Mouse (Mus musculus) neural tube, embryonic 15.5 days (tissue): ENCODE measurements around the gene Neurl1b. TPM values are rescaled to one million over a fixed set of nuclear protein-coding genes. Genes with fewer than 3 reads are reported as not detected.

Experiments
- ATAC-seq: fragments of 200-750 bp; cut with Nextera tagmentation; 2 replicates; pipeline ENCODE4 v1.8.0; 2017; ENCODE audit warnings: mild to moderate bottlenecking, moderate TSS enrichment, moderate library complexity; ENCODE audit not compliant: low FRiP score
- H3K27ac ChIP-seq: fragments of 300-500 bp; sonication (generic); replicated peaks from 2 replicates; pipeline ENCODE4 v1.5.1; 2015; ENCODE audit warnings: mild to moderate bottlenecking, inconsistent platforms
- H3K27me3 ChIP-seq: fragments of 300-500 bp; sonication (generic); replicated peaks from 2 replicates; pipeline ENCODE4 v1.6.1; 2015; ENCODE audit warnings: inconsistent platforms
- H3K36me3 ChIP-seq: fragments of 300-500 bp; sonication (generic); 2 replicates; pipeline ENCODE4 v1.6.1; 2015; ENCODE audit warnings: inconsistent platforms
- H3K4me1 ChIP-seq: fragments of 300-500 bp; sonication (generic); 2 replicates; pipeline ENCODE4 v1.6.1; 2015; ENCODE audit warnings: inconsistent platforms
- H3K4me2 ChIP-seq: fragments of 300-500 bp; sonication (generic); 2 replicates; pipeline ENCODE4 v1.6.1; 2015; ENCODE audit warnings: inconsistent platforms, mild to moderate bottlenecking, moderate library complexity
- H3K4me3 ChIP-seq: fragments of 300-500 bp; sonication (generic); replicated peaks from 2 replicates; pipeline ENCODE4 v1.5.1; 2015; ENCODE audit warnings: mild to moderate bottlenecking, inconsistent platforms
- H3K9ac ChIP-seq: fragments of 300-500 bp; sonication (generic); replicated peaks from 2 replicates; pipeline ENCODE4 v1.6.1; 2015; ENCODE audit warnings: mild to moderate bottlenecking, inconsistent platforms
- H3K9me3 ChIP-seq: fragments of 300-500 bp; sonication (generic); replicated peaks from 2 replicates; pipeline ENCODE4 v1.6.1; 2016; ENCODE audit warnings: inconsistent platforms
- WGBS: fragments of 180-500 bp; shearing (Covaris S2); methylation state at CpG from one replicate; pipeline ENCODE4 v1.1.7; 2015; ENCODE audit warnings: mixed read lengths; 5-methylcytosine and 5-hydroxymethylcytosine counted together
- polyA plus RNA-seq: library from polyadenylated mRNA; unstranded; fragments of >200 nt; fragmentation: Nextera tagmentation; extraction: Ambion mirVana; gene quantifications from 2 replicates; pipeline ENCODE4 v1.2.1, GENCODE M21; 2015

Neurl1b gene
- polyA plus RNA-seq, 1 experiment from 2014 or later = 1.3 TPM

- Histone ChIP-seq H3K4me2 (no peak overlapping the region), H3K9me3 (no peaks in the 10 kb centered on the region), H3K27ac (no peak overlapping the region), H3K36me3 (no peaks in the 10 kb centered on the region), H3K9ac (no peak overlapping the region), H3K4me1 (peaks cover 22% of the 10 kb centered on the region), H3K27me3 (no peaks in the 10 kb centered on the region), H3K4me3 (no peak overlapping the region)
- WGBS = 89% methylated on average over 3 of the region's 3 CpGs
- no peak for ATAC-seq
These were observed 32.5 kb upstream of the Neurl1b start for GRCm38 (mm10) chr17:26382176-26382575.

GRCm38 (mm10) chr17:26382687-26383086, 31.9 kb upstream of the Neurl1b start:
- 87% methylated on average over 5 of the region's 5 CpGs for WGBS
- no peak overlapping the region for H3K9ac ChIP-seq
- no peaks in the 10 kb centered on the region for H3K27me3 ChIP-seq
- H3K36me3 ChIP-seq = no peaks in the 10 kb centered on the region
- no peak overlapping the region for H3K4me2 ChIP-seq
- H3K27ac ChIP-seq = no peak overlapping the region
- H3K4me1 ChIP-seq = peaks cover 22% of the 10 kb centered on the region
- no peak for ATAC-seq
- no peak overlapping the region for H3K4me3 ChIP-seq
- H3K9me3 ChIP-seq = no peaks in the 10 kb centered on the region

GRCm38 (mm10) chr17:26384111-26384510, 30.5 kb upstream of the Neurl1b start:
- H3K4me3 ChIP-seq = no peak overlapping the region
- H3K4me2 ChIP-seq = no peak overlapping the region
- no peaks in the 10 kb centered on the region for H3K36me3 ChIP-seq
- H3K4me1 ChIP-seq = peaks cover 22% of the 10 kb centered on the region
- no peaks in the 10 kb centered on the region for H3K27me3 ChIP-seq
- ATAC-seq = no peak
- H3K9me3 ChIP-seq = no peaks in the 10 kb centered on the region
- no peak overlapping the region for H3K27ac ChIP-seq
- no peak overlapping the region for H3K9ac ChIP-seq
- 89% methylated on average over 3 of the region's 3 CpGs for WGBS

GRCm38 (mm10) chr17:26385252-26386130, 29.1 kb upstream of the Neurl1b start:
- no peaks in the 10 kb centered on the region for H3K36me3 ChIP-seq
- no peaks in the 10 kb centered on the region for H3K9me3 ChIP-seq
- peaks cover 18% of the 10 kb centered on the region for H3K4me1 ChIP-seq
- H3K4me2 ChIP-seq = no peak overlapping the region
- no peaks in the 10 kb centered on the region for H3K27me3 ChIP-seq
- no peak for ATAC-seq
- H3K4me3 ChIP-seq = no peak overlapping the region
- 88% methylated on average over 11 of the region's 11 CpGs for WGBS
- H3K27ac ChIP-seq = no peak overlapping the region
- H3K9ac ChIP-seq = no peak overlapping the region

GRCm38 (mm10) chr17:26386131-26386481, 28.5 kb upstream of the Neurl1b start:
- no peak for ATAC-seq
- Histone ChIP-seq H3K4me2 (no peak overlapping the region), H3K9ac (no peak overlapping the region), H3K27ac (no peak overlapping the region), H3K4me1 (peaks cover 12% of the 10 kb centered on the region), H3K9me3 (no peaks in the 10 kb centered on the region), H3K36me3 (no peaks in the 10 kb centered on the region), H3K4me3 (no peak overlapping the region), H3K27me3 (no peaks in the 10 kb centered on the region)
- 94% methylated on average over 3 of the region's 3 CpGs for WGBS

GRCm38 (mm10) chr17:26388106-26388505, 26.5 kb upstream of the Neurl1b start:
- no peaks in the 10 kb centered on the region for H3K36me3 ChIP-seq
- H3K4me2 ChIP-seq = no peak overlapping the region
- H3K4me3 ChIP-seq = no peak overlapping the region
- no peak for ATAC-seq
- WGBS = 74% methylated on average over 3 of the region's 3 CpGs
- H3K27me3 ChIP-seq = no peaks in the 10 kb centered on the region
- H3K9me3 ChIP-seq = no peaks in the 10 kb centered on the region
- no peak overlapping the region for H3K27ac ChIP-seq
- no peaks in the 10 kb centered on the region for H3K4me1 ChIP-seq
- no peak overlapping the region for H3K9ac ChIP-seq

GRCm38 (mm10) chr17:26389241-26389640, 25.4 kb upstream of the Neurl1b start:
- H3K9me3 ChIP-seq = no peaks in the 10 kb centered on the region
- 93% methylated on average over 9 of the region's 9 CpGs for WGBS
- no peaks in the 10 kb centered on the region for H3K36me3 ChIP-seq
- H3K27me3 ChIP-seq = no peaks in the 10 kb centered on the region
- no peak overlapping the region for H3K9ac ChIP-seq
- ATAC-seq = no peak
- H3K4me3 ChIP-seq = no peak overlapping the region
- H3K27ac ChIP-seq = no peak overlapping the region
- no peaks in the 10 kb centered on the region for H3K4me1 ChIP-seq
- H3K4me2 ChIP-seq = no peak overlapping the region

- no peak overlapping the region for H3K4me3 ChIP-seq
- no peak overlapping the region for H3K9ac ChIP-seq
- no peaks in the 10 kb centered on the region for H3K9me3 ChIP-seq
- H3K36me3 ChIP-seq = no peaks in the 10 kb centered on the region
- 69% methylated on average over 5 of the region's 5 CpGs for WGBS
- H3K4me2 ChIP-seq = no peak overlapping the region
- ATAC-seq = no peak
- H3K27ac ChIP-seq = no peak overlapping the region
- no peaks in the 10 kb centered on the region for H3K4me1 ChIP-seq
- H3K27me3 ChIP-seq = no peaks in the 10 kb centered on the region
These were observed 24.0 kb upstream of the Neurl1b start for GRCm38 (mm10) chr17:26390666-26391065.

GRCm38 (mm10) chr17:26392355-26392754, 22.3 kb upstream of the Neurl1b start:
- Histone ChIP-seq H3K36me3 (no peaks in the 10 kb centered on the region), H3K27ac (no peak overlapping the region), H3K9me3 (no peaks in the 10 kb centered on the region), H3K9ac (no peak overlapping the region), H3K4me3 (no peak overlapping the region), H3K4me2 (no peak overlapping the region), H3K4me1 (no peaks in the 10 kb centered on the region), H3K27me3 (no peaks in the 10 kb centered on the region)
- WGBS = 87% methylated on average over 7 of the region's 7 CpGs
- ATAC-seq = no peak

GRCm38 (mm10) chr17:26396765-26397164, 17.9 kb upstream of the Neurl1b start:
- H3K4me3 ChIP-seq = no peak overlapping the region
- no peaks in the 10 kb centered on the region for H3K36me3 ChIP-seq
- WGBS = 63% methylated on average over 3 of the region's 3 CpGs
- no peak overlapping the region for H3K9ac ChIP-seq
- no peak overlapping the region for H3K27ac ChIP-seq
- no peaks in the 10 kb centered on the region for H3K27me3 ChIP-seq
- no peaks in the 10 kb centered on the region for H3K4me1 ChIP-seq
- no peak overlapping the region for H3K4me2 ChIP-seq
- no peaks in the 10 kb centered on the region for H3K9me3 ChIP-seq
- ATAC-seq = no peak

GRCm38 (mm10) chr17:26397339-26397738, 17.3 kb upstream of the Neurl1b start:
- 57% methylated on average over 6 of the region's 6 CpGs for WGBS
- no peak overlapping the region for H3K4me3 ChIP-seq
- H3K27me3 ChIP-seq = no peaks in the 10 kb centered on the region
- no peaks in the 10 kb centered on the region for H3K9me3 ChIP-seq
- no peak overlapping the region for H3K27ac ChIP-seq
- no peaks in the 10 kb centered on the region for H3K36me3 ChIP-seq
- ATAC-seq = no peak
- H3K4me1 ChIP-seq = no peaks in the 10 kb centered on the region
- no peak overlapping the region for H3K9ac ChIP-seq
- no peak overlapping the region for H3K4me2 ChIP-seq

GRCm38 (mm10) chr17:26405340-26406100, 9.1 kb upstream of the Neurl1b start:
- Histone ChIP-seq H3K4me1 (no peaks in the 10 kb centered on the region), H3K4me2 (no peak overlapping the region), H3K27me3 (peaks cover 8% of the 10 kb centered on the region), H3K36me3 (no peaks in the 10 kb centered on the region), H3K4me3 (no peak overlapping the region), H3K9ac (no peak overlapping the region), H3K9me3 (no peaks in the 10 kb centered on the region), H3K27ac (no peak overlapping the region)
- 79% methylated on average over 10 of the region's 10 CpGs for WGBS
- ATAC-seq = no peak
